Mouse (Mus musculus) neutrophil, adult 5-6 weeks (primary cell): ENCODE data around the gene Tnfrsf1a. TPM values are rescaled to one million over a fixed set of nuclear protein-coding genes. Genes with fewer than 3 reads are reported as not detected.
A peak's percentile ranks its signal among the peaks of the same experiment; 100 is the strongest.

Source experiments
- ATAC-seq: fragments of 151-379, 151-347 bp; 2 replicates; pipeline ENCODE4 v1.8.0; 2017; ENCODE audit warnings: mild to moderate bottlenecking, moderate TSS enrichment; ENCODE audit not compliant: insufficient number of reproducible peaks, poor library complexity, low FRiP score, severe bottlenecking; ENCODE audit errors: extremely low read depth
- total RNA-seq: library from RNA; stranded (forward); fragments of 200-1000 nt; gene quantifications from 2 replicates; pipeline ENCODE4 v1.2.3, GENCODE M21; 2017

Tnfrsf1a gene
- total RNA-seq, 1 experiment from 2014 or later = 202 TPM

DNA sequence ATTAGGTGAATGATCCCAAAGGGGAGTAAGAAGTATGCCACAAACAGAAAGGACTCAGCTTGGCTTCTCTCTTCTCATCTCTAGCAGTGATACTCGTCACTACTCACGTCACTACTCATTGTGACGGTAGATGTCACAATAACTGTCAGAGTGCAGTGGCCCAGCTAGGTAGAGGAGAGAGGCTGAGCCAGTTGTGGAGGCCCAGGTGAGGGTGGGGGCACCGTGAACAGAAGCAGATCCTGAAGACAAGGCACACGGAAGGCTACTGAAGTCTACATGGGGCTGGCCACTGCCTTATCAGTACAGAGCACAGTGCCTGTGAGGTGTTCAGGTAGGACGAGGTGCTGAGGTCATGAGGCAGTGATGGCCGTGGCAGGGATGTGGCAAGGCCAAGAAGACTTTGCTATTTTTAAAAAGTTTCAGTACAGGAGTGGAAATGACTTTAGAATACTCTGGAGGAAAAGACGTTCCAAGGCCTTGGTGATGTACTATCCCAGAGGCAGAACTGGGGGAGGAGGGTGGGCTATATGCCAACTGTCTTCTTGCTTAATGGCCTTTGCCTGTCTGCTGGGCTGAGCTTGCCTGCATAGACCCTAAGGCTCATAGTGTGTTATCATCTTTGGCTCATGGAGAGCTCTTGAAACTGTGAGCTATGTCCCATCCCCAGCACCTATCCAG, 2.3 kb downstream of the Tnfrsf1a start:
- ATAC-seq = peak; percentile 68

DNA sequence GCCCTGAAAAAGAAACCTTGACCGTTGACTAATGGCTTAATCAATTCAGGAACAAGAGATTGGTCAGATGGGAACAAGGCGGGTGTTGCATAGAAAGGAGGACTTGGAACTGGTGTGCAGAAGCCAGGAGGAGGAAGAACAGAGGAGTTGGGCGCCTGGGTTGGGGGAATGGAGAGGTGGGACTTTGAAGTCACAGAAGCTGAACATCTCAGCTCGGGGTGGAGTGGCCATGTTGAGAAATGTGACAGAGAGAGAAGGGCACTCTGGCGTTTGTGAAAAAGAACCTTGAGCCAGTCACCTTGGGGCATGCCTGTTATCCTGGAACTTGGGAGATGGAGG, 2.9 kb downstream of the Tnfrsf1a start:
- no peak for ATAC-seq

DNA sequence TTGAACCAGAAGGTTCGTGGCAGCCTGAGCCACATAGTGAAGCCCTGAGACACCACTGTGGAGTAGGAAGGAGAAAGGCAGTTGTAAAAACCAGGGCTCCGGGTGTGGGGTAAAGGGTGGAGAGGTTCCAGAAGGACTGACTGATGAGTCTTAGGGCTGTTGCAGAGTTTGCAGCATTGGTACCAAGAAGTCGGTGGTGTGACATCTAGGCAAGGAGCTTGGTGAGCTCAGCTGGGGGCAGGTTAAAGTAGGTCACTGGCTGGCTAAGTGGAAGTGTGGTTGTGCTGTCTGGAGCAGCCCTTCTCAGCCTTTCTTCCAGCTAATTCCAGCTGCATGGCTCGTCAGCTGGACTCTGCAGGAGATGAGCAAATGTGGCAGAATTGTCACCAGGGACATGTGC, 3.6 kb downstream of the Tnfrsf1a start:
- ATAC-seq = no peak

DNA sequence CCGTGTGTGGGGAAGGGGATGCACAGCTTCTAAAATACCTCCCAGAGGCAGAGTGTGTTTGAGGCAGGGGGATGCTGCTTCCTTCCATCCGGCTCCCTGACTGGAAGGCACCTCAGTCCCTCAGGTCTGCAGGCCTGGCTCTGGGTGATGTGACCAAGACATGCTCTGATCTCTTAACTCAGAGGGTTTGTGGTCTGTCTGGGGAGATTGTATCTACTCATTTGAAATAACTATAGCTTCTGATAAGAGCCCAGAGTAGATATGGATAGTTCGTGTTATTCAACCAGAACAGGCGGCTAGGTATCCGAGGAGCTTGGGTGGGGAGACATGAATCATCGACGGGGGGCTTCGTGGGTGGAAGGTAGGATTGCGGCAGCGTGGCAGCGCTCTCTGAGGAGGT, 4.1 kb downstream of the Tnfrsf1a start:
- no peak for ATAC-seq

- no peak for ATAC-seq
Measured at GRCm38 (mm10) chr6:125353655-125354054, 4.5 kb downstream of the Tnfrsf1a start.

GRCm38 (mm10) chr6:125354352-125355151, 5.4 kb downstream of the Tnfrsf1a start:
- no peak for ATAC-seq

DNA sequence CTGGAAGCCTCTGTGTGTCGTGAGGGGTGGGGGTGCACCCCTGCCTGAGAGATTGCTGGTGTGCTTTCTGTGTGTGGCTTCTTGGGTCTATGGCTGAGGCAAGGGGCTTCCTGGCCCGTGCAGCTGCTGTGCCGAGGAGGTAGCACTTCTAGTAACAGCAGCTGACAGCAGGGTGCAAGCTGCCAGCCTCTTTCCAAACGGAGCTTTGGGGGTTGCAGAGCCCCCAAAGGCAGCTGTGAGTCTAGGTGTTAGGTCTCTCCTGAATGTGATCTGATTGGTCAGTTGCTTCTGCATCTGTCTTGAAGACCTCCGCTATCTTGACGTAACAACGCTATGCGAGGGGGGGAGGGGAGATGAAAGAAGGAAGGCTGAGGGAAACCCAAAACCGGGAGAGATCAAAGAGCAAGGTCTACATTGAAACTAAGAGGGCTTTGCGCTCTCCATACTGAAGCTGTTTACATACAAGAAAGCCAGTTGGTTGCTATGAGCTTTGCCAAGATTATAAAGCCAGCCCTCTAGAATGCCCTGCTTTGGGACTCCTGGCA, 6.1 kb downstream of the Tnfrsf1a start:
- ATAC-seq = no peak

DNA sequence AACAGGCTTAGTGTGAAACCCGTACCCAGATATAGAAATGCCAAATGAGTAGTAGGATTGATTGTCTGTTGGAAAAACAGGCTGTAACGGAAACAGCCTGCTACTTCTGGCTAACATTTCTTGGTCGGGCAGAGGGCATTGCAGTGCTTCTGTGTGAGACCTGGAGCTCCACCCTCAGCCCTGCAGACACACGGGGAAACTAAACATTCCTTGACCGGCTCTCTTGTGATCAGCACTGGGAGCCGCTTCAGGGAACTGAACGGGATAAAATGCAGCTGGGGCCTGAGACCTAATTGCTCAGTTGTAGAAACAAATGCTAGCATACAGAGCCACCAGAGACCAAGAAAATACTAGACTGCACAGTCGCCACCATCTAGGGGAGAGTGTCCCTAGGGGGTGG, 7.1 kb downstream of the Tnfrsf1a start:
- no peak for ATAC-seq

- no peak for ATAC-seq
Measured at GRCm38 (mm10) chr6:125357334-125357733, 8.2 kb downstream of the Tnfrsf1a start.

DNA sequence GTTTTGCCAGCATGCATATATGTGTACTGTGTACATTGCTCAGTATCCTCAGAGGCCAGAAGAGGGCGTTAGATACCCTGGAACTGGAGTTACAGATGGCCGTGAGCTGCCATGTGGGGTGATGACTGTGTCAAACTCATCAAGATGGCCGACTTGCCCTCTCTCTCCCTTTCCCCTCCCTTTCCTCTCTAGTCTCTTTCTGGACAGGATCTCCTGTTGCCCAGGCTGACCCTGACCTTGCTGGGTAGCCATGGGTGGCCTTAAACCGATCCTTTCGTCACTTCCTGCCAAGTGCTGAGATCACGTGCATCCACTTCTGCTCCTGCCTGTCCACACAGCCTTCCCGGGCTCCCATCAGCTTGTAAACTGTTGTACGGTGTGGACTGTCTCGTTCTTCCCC, 10.8 kb downstream of the Tnfrsf1a start:
- peak; percentile 4; the same call in 1 of the 2 replicates for ATAC-seq

- ATAC-seq = no peak
Measured at GRCm38 (mm10) chr6:125360846-125361245, 11.7 kb downstream of the Tnfrsf1a start.

- ATAC-seq = no peak
Measured at GRCm38 (mm10) chr6:125361467-125362291, 12.5 kb downstream of the Tnfrsf1a start.

DNA sequence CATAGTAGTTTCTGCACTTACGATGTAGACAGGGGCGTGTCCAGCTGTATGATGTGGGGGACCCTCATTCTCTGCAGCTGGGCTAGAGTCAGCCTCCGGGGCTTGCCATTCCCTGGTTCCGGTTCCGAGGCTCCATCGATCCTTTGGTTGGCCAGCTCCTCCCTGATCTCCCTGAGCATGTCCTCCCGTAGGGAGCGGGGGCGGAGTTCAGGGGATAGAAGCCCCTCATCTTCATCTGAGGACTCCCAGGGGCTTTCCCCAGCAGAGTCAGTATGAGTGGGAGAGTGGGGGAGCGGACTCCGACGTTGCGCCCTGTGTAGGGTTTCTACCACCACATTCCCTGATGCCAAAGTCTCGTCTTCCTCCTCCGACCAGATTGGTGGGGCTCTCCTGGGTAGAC, 13.9 kb downstream of the Tnfrsf1a start:
- no peak for ATAC-seq

DNA sequence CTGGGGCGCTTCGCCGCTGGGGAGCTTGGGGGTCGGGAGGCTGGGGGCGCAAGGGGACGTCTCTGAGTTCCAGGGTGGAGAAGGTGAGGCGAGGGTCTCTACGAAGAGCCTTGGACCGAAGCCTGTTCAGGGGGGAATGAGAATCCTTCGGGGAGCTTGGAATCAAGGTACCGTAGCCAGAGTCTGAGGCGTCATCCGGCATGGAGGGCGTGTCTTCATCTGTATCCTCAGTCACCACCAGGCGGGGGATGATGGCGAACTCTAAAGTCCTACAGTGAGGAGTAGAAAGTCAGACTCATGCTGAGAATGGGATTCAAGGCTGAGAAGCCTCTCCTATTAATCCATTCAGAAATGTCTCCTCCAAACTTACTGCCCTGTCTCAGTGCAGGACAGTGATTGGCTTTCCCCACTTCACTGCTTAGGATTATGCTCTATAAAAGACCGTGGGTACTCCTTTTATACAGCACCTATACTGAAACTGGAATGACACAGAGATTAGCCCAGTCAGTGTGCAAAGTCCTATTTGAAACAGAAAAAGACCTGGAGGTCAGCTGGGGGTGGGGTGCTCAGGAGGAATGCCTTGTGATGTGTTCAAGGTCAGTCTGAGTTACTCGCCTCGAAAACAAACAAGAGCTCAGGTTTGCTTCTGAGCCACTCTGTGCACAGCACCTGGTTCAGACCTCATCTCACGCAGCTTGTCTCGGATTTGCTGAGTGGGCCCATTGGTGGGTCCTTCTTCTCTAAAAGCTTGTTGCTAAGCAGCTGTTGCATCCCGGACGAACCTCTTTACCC, 14.5 kb downstream of the Tnfrsf1a start:
- no peak for ATAC-seq

DNA sequence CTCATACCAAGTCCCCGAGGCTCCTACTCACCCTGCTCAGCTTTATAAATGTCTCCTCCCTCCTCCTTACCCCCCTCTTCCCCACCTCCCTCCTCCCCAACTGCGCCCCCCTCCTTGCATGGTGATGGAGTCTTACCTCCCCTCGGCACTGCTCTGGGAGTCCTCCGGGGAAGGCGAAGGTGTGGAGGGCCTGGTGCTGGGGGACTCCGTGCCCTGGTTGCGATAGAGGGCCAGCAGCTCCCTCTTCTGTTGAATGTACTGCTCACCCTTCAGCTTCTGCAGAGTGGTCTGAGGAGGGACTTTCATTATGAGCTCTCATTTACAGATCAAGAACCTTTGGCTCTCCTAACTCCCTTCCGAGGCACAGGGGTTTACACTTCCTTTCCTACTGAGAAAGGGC, 15.3 kb downstream of the Tnfrsf1a start:
- no peak for ATAC-seq

- ATAC-seq = no peak
Measured at GRCm38 (mm10) chr6:125365522-125365921, 16.4 kb downstream of the Tnfrsf1a start.

- no peak for ATAC-seq
Measured at GRCm38 (mm10) chr6:125366133-125366532, 17.0 kb downstream of the Tnfrsf1a start.

GRCm38 (mm10) chr6:125367758-125368371, 18.7 kb downstream of the Tnfrsf1a start:
- peak; percentile 20; the same call in 1 of the 2 replicates for ATAC-seq
